Mouse (Mus musculus): Measurements from ENCODE around the gene Kcnk3. TPM values are rescaled to one million over a fixed set of nuclear protein-coding genes. Genes with fewer than 3 reads are reported as not detected.

Kcnk3 gene
- polyA plus RNA-seq, 1 experiment: not detected

- H3K4me3 ChIP-seq (replicated peaks): no peak overlapping the region
- no peaks in the 10 kb centered on the region for H3K27me3 ChIP-seq (ENCODE audit: control insufficient read depth)
- no peaks in the 10 kb centered on the region for H3K36me3 ChIP-seq (ENCODE audit: control insufficient read depth)
- H3K9me3 ChIP-seq (ENCODE audit: control insufficient read depth, low read length): no peaks in the 10 kb centered on the region
- H3K4me1 ChIP-seq (ENCODE audit: control insufficient read depth): no peaks in the 10 kb centered on the region
- no peak for TF ChIP-seq GATA1 (IDR thresholded peaks at IDR 0.05; ENCODE audit: low read length)
- no peak for TF ChIP-seq TAL1 (IDR thresholded peaks at IDR 0.05; ENCODE audit: low read length)
These were observed 28.5 kb upstream of the Kcnk3 start for GRCm38 (mm10) chr5:30559421-30559820.

DNA sequence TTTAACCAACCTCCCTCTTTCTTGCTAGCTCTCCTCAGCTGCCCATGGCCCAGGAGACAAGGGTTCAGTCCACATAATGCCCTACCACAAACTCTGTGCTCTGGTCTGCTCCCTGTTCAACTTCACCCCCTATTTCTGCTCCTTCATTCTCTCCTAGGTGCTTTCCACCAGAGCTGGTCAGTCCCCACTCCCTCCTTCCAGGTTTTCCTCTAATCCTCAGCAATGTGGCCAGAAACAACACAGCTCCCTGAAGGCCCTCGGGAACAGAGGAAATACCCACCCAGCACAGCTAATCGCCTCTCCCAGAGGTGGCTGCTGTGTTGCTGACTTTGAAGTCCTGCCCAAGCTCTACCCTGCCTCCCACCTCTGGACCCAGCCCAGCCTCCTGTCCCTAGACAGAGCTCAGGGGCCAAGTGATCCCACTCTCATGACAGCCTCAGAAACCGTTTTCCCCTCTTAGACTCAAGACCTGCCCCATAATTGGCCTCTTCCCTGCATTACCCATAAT, 27.9 kb upstream of the Kcnk3 start:
- Histone ChIP-seq H3K4me3 (replicated peaks) (no peak overlapping the region), H3K27me3 (ENCODE audit: control insufficient read depth) (no peaks in the 10 kb centered on the region), H3K9me3 (ENCODE audit: control insufficient read depth, low read length) (no peaks in the 10 kb centered on the region), H3K4me1 (ENCODE audit: control insufficient read depth) (no peaks in the 10 kb centered on the region), H3K36me3 (ENCODE audit: control insufficient read depth) (no peaks in the 10 kb centered on the region)
- TF ChIP-seq TAL1 (IDR thresholded peaks at IDR 0.05; ENCODE audit: low read length) (no peak), GATA1 (IDR thresholded peaks at IDR 0.05; ENCODE audit: low read length) (no peak)

- Histone ChIP-seq H3K27me3 (ENCODE audit: control insufficient read depth) (no peaks in the 10 kb centered on the region), H3K4me3 (replicated peaks) (no peak overlapping the region), H3K4me1 (ENCODE audit: control insufficient read depth) (no peaks in the 10 kb centered on the region), H3K36me3 (ENCODE audit: control insufficient read depth) (no peaks in the 10 kb centered on the region), H3K9me3 (ENCODE audit: control insufficient read depth, low read length) (0 out of 2 replicates have a peak, but pooled peaks cover 2% of the 10 kb centered on the region)
- no peak for TF ChIP-seq TAL1 (IDR thresholded peaks at IDR 0.05; ENCODE audit: low read length)
- no peak for TF ChIP-seq GATA1 (IDR thresholded peaks at IDR 0.05; ENCODE audit: low read length)
These were observed 19.5 kb upstream of the Kcnk3 start for GRCm38 (mm10) chr5:30568479-30568878.

DNA sequence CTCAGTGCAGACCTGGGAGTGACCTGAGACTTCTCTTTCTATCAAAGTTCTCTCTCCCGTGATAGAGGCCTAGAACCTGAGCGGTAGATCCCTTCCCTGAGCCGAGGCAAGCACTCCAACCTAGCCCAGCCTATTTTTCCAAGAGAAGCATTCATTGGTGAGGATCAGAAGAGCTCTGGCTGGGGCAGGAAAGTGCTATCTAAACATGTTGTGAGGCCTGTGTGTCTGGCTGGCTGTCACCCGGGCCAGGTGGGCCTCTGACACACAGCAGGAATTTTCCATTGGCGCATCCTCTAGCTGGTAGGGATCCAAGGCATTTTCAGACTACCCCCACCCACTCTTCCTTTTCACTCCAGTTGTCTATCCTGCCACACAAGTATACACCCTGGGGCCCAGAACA, 16.1 kb upstream of the Kcnk3 start:
- Histone ChIP-seq H3K4me3 (replicated peaks) (no peak overlapping the region), H3K27me3 (ENCODE audit: control insufficient read depth) (no peaks in the 10 kb centered on the region), H3K36me3 (ENCODE audit: control insufficient read depth) (no peaks in the 10 kb centered on the region), H3K4me1 (ENCODE audit: control insufficient read depth) (peaks cover 10% of the 10 kb centered on the region), H3K9me3 (ENCODE audit: control insufficient read depth, low read length) (0 out of 2 replicates have a peak, but pooled peaks cover 2% of the 10 kb centered on the region)
- no peak for TF ChIP-seq GATA1 (IDR thresholded peaks at IDR 0.05; ENCODE audit: low read length)

- 0 out of 2 replicates have a peak, but pooled peaks cover 2% of the 10 kb centered on the region for H3K9me3 ChIP-seq (ENCODE audit: control insufficient read depth, low read length)
- H3K4me3 ChIP-seq (replicated peaks): no peak overlapping the region
- H3K36me3 ChIP-seq (ENCODE audit: control insufficient read depth): no peaks in the 10 kb centered on the region
- no peaks in the 10 kb centered on the region; the same call in 1 of the 2 replicates for H3K27me3 ChIP-seq (ENCODE audit: control insufficient read depth)
- no peak for TF ChIP-seq TAL1 (IDR thresholded peaks at IDR 0.05; ENCODE audit: low read length)
- no peak for TF ChIP-seq GATA1 (IDR thresholded peaks at IDR 0.05; ENCODE audit: low read length)
- H3K4me1 ChIP-seq (ENCODE audit: control insufficient read depth): peaks cover 10% of the 10 kb centered on the region
These were observed 13.6 kb upstream of the Kcnk3 start for GRCm38 (mm10) chr5:30574367-30574766.

- Histone ChIP-seq H3K9me3 (ENCODE audit: control insufficient read depth, low read length) (no peaks in the 10 kb centered on the region), H3K27me3 (ENCODE audit: control insufficient read depth) (no peaks in the 10 kb centered on the region; the same call in 1 of the 2 replicates)
These were observed 11.7 kb upstream of the Kcnk3 start for GRCm38 (mm10) chr5:30576233-30576632.

DNA sequence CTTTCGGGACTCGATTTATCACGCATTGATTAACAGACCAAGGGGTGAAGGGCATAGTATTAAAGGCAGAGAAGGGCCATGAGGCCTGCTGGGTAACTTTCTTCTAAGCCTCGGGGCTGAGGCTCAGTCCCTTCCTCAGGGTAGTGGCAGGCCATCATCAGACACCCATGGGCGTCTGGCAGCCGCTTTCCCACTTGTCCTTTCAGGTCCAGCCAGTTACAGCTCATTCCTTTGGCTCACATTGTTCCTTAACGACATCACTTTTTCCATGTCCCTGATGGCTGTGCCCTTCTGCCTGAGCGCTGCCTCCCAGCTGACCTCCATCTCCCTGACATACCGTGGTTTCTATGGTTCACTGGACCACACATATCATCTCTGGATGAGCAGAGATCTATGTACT, 10.7 kb upstream of the Kcnk3 start:
- H3K4me1 ChIP-seq (ENCODE audit: control insufficient read depth): peaks cover 10% of the 10 kb centered on the region
- no peak overlapping the region for H3K4me3 ChIP-seq (replicated peaks)
- H3K27me3 ChIP-seq (ENCODE audit: control insufficient read depth): no peaks in the 10 kb centered on the region; the same call in 1 of the 2 replicates
- TF ChIP-seq GATA1 (IDR thresholded peaks at IDR 0.05; ENCODE audit: low read length) (no peak), TAL1 (IDR thresholded peaks at IDR 0.05; ENCODE audit: low read length) (no peak)
- no peaks in the 10 kb centered on the region for H3K36me3 ChIP-seq (ENCODE audit: control insufficient read depth)
- no peaks in the 10 kb centered on the region for H3K9me3 ChIP-seq (ENCODE audit: control insufficient read depth, low read length)

More at GRCm38 (mm10) chr5:30576233-30576632, 11.7 kb upstream of the Kcnk3 start:
- Histone ChIP-seq H3K4me1 (ENCODE audit: control insufficient read depth) (peaks cover 10% of the 10 kb centered on the region), H3K4me3 (replicated peaks) (no peak overlapping the region), H3K36me3 (ENCODE audit: control insufficient read depth) (no peaks in the 10 kb centered on the region)
- TF ChIP-seq GATA1 (IDR thresholded peaks at IDR 0.05; ENCODE audit: low read length): no peak
- no peak for TF ChIP-seq TAL1 (IDR thresholded peaks at IDR 0.05; ENCODE audit: low read length)

DNA sequence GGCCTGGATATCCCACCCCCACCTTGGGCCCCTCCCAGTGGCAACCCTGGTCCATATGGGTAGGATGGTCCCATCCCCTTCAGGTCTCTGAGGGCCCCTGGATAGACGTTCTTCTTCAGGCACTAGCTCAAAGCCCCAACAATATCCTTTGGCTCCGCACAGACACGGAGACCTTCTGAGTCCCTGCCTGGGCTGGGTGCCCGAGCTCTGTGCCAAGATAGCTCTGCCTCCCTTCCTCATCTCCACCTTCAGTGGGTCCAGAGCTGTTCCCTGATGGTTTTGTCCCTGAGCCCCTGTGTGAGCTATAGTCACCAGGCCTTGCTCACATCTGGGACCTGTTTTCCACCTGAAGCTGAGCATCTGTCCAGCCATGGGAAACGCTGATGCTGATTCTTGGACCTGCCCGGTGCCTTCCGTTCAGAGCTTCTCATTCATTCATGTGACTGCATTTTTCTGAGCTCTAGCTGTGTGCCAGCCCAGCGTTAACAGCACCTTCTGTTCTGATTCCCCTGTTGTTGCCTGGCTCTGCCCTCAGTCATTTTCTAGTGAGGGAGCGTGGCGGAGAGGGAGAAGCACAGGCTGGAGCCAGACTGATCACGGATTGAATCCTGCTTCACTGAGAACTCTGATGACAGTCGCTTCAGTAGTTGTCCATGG, 10.2 kb upstream of the Kcnk3 start:
- H3K27me3 ChIP-seq (ENCODE audit: control insufficient read depth): no peaks in the 10 kb centered on the region; the same call in 1 of the 2 replicates
- no peak overlapping the region for H3K4me3 ChIP-seq (replicated peaks)
- peaks cover 10% of the 10 kb centered on the region for H3K4me1 ChIP-seq (ENCODE audit: control insufficient read depth)
- H3K36me3 ChIP-seq (ENCODE audit: control insufficient read depth): no peaks in the 10 kb centered on the region
- TF ChIP-seq TAL1 (IDR thresholded peaks at IDR 0.05; ENCODE audit: low read length) (no peak), GATA1 (IDR thresholded peaks at IDR 0.05; ENCODE audit: low read length) (no peak)
- no peaks in the 10 kb centered on the region for H3K9me3 ChIP-seq (ENCODE audit: control insufficient read depth, low read length)

- no peak overlapping the region for H3K4me3 ChIP-seq (replicated peaks)
- no peaks in the 10 kb centered on the region for H3K9me3 ChIP-seq (ENCODE audit: control insufficient read depth, low read length)
- H3K4me1 ChIP-seq (ENCODE audit: control insufficient read depth): peaks cover 10% of the 10 kb centered on the region
- no peaks in the 10 kb centered on the region; the same call in 1 of the 2 replicates for H3K27me3 ChIP-seq (ENCODE audit: control insufficient read depth)
- no peaks in the 10 kb centered on the region for H3K36me3 ChIP-seq (ENCODE audit: control insufficient read depth)
- TF ChIP-seq GATA1 (IDR thresholded peaks at IDR 0.05; ENCODE audit: low read length) (no peak), TAL1 (IDR thresholded peaks at IDR 0.05; ENCODE audit: low read length) (no peak)
These were observed 9.4 kb upstream of the Kcnk3 start for GRCm38 (mm10) chr5:30578445-30579080.
